Mouse (Mus musculus): ENCODE results near the gene Meox2. TPM values are rescaled to one million over a fixed set of nuclear protein-coding genes. Genes with fewer than 3 reads are reported as not detected.

Meox2 gene
- polyA plus RNA-seq, 1 experiment from 2014 or later, result 64.4 TPM

DNA sequence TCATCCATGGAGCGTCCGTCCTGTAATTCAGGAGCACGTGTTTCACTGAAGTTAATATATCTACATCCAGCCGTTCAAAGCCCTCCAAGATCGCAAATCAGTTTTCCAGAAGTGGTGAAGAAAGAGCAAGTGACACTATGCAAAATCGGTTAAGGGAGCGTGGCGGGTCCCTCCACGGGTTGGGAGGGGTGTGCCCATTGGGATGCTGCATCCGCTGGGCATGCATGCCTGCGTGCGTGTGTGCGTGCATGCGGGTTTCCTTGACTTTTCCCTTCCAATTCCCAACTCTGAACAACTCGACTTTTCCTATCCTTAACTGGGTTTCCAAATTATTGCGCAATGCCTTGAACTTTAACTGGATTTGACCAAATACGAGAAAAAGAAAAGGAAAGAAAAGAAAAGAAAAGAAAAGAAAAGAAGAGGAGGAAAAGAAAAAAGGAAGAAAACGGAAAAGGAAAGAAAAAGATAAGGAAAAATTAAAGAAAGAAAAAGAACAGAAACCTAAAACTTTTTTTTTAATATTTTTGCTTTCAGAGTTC lies 1.2 kb downstream of the Meox2 start:
- Histone ChIP-seq H3K9ac (ENCODE audit: low read length) (peak overlapping the region; percentile 77), H3K9me3 (ENCODE audit: control insufficient read depth, low read length) (no peaks in the 10 kb centered on the region), H3K27ac (replicated peaks; ENCODE audit: low read depth, low read length) (peak overlapping the region; percentile 81), H3K4me2 (ENCODE audit: low read depth, severe bottlenecking) (peak overlapping the region; percentile 60), H3K4me3 (ENCODE audit: low read depth, low read length) (peak overlapping the region; percentile 57), H3K27me3 (ENCODE audit: control insufficient read depth, insufficient read depth, low read length) (no peaks in the 10 kb centered on the region), H3K4me1 (ENCODE audit: control insufficient read depth, insufficient read depth, low read length) (peaks cover 13% of the 10 kb centered on the region), H3K36me3 (ENCODE audit: control insufficient read depth, insufficient read depth, low read length) (no peaks in the 10 kb centered on the region)
- WGBS, result 4% methylated on average over 18 of the region's 18 CpGs
- DNase-seq (ENCODE audit: low spot score) (peak; percentile 60), ATAC-seq (ENCODE audit: insufficient number of reproducible peaks, low FRiP score, low TSS enrichment, low read depth) (no peak)

DNA sequence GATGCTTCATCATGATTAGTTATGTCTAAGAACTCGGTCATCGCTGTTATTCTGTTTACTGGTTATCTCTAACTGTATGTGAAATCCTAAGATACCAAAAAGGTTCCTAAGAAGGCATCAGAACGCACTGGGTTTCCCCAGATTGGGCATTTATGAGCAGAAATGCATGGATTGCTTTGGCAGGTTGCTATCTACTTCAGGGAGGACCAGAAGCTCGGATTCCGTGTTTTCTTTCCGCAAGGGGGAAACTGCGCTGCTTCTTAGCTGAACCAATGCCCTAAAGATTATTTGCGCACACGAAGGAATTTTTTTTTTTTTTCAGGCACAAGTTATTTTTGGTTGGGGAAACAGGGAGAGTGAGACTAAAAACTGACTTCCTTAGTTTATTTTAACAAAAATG lies 2.6 kb downstream of the Meox2 start:
- Histone ChIP-seq H3K27me3 (ENCODE audit: control insufficient read depth, insufficient read depth, low read length) (no peaks in the 10 kb centered on the region), H3K4me2 (ENCODE audit: low read depth, severe bottlenecking) (peak overlapping the region; percentile 32; the same call in 1 of the 2 replicates), H3K36me3 (ENCODE audit: control insufficient read depth, insufficient read depth, low read length) (no peaks in the 10 kb centered on the region), H3K4me3 (ENCODE audit: low read depth, low read length) (peak overlapping the region; percentile 37), H3K9ac (ENCODE audit: low read length) (peak overlapping the region; percentile 31), H3K4me1 (ENCODE audit: control insufficient read depth, insufficient read depth, low read length) (peaks cover 13% of the 10 kb centered on the region), H3K27ac (replicated peaks; ENCODE audit: low read depth, low read length) (peak overlapping the region; percentile 36; the same call in 1 of the 2 replicates), H3K9me3 (ENCODE audit: control insufficient read depth, low read length) (no peaks in the 10 kb centered on the region)
- WGBS, result 49% methylated on average over 9 of the region's 9 CpGs
- peak; percentile 32 for DNase-seq (ENCODE audit: low spot score)
- no peak for ATAC-seq (ENCODE audit: insufficient number of reproducible peaks, low FRiP score, low TSS enrichment, low read depth)

DNA sequence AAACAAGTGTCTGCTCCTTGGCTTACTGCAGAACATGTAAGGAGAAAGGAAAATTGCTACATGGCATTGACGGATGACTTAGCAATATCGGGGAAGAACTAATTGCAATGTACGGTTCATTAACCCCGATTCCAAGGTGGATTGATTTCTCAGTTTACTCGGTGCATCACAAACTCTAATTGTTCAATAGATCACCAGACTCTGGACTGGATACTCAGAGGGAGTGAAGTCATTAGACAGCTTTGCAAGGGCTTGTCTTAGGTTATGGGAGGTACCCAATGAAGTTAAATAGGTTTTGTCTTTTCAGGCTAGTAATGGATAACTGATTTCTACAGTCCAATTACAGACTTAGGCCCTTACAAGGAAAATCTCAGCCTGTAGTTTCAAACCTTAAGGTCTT lies 10.9 kb downstream of the Meox2 start:
- no peak overlapping the region for H3K4me3 ChIP-seq (ENCODE audit: low read depth, low read length)
- no peaks in the 10 kb centered on the region for H3K36me3 ChIP-seq (ENCODE audit: control insufficient read depth, insufficient read depth, low read length)
- no peak for ATAC-seq (ENCODE audit: insufficient number of reproducible peaks, low FRiP score, low TSS enrichment, low read depth)
- no peaks in the 10 kb centered on the region for H3K4me1 ChIP-seq (ENCODE audit: control insufficient read depth, insufficient read depth, low read length)
- H3K27ac ChIP-seq (replicated peaks; ENCODE audit: low read depth, low read length), result no peak overlapping the region
- no peak overlapping the region for H3K4me2 ChIP-seq (ENCODE audit: low read depth, severe bottlenecking)
- no peaks in the 10 kb centered on the region for H3K9me3 ChIP-seq (ENCODE audit: control insufficient read depth, low read length)
- no peak for DNase-seq (ENCODE audit: low spot score)
- 57% methylated on average over 5 of the region's 5 CpGs for WGBS
- H3K27me3 ChIP-seq (ENCODE audit: control insufficient read depth, insufficient read depth, low read length), result no peaks in the 10 kb centered on the region
- no peak overlapping the region for H3K9ac ChIP-seq (ENCODE audit: low read length)

DNA sequence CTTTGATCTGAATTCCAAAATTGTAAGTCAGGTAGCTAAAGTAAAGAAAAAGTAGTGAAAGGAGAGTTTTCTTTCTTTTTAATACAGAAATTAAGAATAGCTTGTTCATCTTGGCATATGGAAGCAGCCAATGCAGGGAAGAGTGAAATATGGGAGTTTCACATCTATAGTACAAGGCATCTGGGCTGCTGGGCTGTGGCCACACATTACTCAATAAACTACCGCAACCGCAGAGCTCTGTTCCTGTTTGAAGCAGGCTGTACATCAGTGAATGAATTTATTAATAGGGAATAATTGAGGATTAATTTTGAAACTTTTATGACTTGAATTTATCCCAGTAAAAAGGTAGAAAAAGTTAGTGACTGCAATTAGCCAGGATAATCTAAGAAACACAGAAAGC lies 15.4 kb downstream of the Meox2 start:
- ATAC-seq (ENCODE audit: insufficient number of reproducible peaks, low FRiP score, low TSS enrichment, low read depth) (no peak), DNase-seq (ENCODE audit: low spot score) (no peak)
- Histone ChIP-seq H3K27ac (replicated peaks; ENCODE audit: low read depth, low read length) (no peak overlapping the region), H3K4me3 (ENCODE audit: low read depth, low read length) (no peak overlapping the region), H3K27me3 (ENCODE audit: control insufficient read depth, insufficient read depth, low read length) (no peaks in the 10 kb centered on the region), H3K4me2 (ENCODE audit: low read depth, severe bottlenecking) (no peak overlapping the region), H3K9ac (ENCODE audit: low read length) (no peak overlapping the region), H3K4me1 (ENCODE audit: control insufficient read depth, insufficient read depth, low read length) (no peaks in the 10 kb centered on the region), H3K9me3 (ENCODE audit: control insufficient read depth, low read length) (no peaks in the 10 kb centered on the region), H3K36me3 (ENCODE audit: control insufficient read depth, insufficient read depth, low read length) (no peaks in the 10 kb centered on the region)
- 52% methylated on average over 2 of the region's 2 CpGs for WGBS

DNA sequence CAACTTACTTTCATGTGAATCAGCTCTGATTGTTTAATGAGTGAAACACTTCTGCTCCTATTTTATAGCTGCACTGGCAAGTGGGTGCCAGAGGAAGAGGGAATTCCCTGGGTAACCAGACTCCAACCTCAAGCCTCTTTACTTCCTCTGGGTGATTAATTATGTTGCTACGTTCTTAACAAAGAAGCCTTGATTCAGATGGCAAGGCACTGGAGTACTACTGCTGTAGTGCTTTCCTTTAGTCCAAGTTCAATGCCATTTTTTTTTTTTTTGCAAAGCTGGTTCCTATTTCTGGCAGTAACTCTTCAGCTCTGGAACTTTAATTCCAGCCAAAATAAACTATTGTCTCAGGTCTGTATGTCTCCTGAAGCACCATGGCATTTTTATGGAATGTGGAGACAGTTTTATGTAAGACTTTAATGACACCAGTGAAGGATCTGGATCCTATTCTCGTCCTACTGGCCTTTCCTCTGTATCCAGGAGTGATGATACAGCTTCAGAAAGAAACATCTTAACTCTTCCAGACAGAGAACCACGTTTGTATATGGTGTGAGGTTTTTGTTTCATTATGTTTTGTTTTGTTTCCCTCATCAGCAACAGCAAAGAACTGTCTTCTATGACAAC lies 33.9 kb downstream of the Meox2 start:
- Histone ChIP-seq H3K4me1 (ENCODE audit: control insufficient read depth, insufficient read depth, low read length) (0 out of 2 replicates have a peak, but pooled peaks cover 2% of the 10 kb centered on the region), H3K27ac (replicated peaks; ENCODE audit: low read depth, low read length) (no peak overlapping the region), H3K36me3 (ENCODE audit: control insufficient read depth, insufficient read depth, low read length) (no peaks in the 10 kb centered on the region), H3K9ac (ENCODE audit: low read length) (no peak overlapping the region), H3K27me3 (ENCODE audit: control insufficient read depth, insufficient read depth, low read length) (no peaks in the 10 kb centered on the region), H3K4me2 (ENCODE audit: low read depth, severe bottlenecking) (no peak overlapping the region), H3K9me3 (ENCODE audit: control insufficient read depth, low read length) (no peaks in the 10 kb centered on the region), H3K4me3 (ENCODE audit: low read depth, low read length) (no peak overlapping the region)
- ATAC-seq (ENCODE audit: insufficient number of reproducible peaks, low FRiP score, low TSS enrichment, low read depth), result no peak
- WGBS, result 20% methylated on average over 3 of the region's 3 CpGs
- DNase-seq (ENCODE audit: low spot score), result no peak

DNA sequence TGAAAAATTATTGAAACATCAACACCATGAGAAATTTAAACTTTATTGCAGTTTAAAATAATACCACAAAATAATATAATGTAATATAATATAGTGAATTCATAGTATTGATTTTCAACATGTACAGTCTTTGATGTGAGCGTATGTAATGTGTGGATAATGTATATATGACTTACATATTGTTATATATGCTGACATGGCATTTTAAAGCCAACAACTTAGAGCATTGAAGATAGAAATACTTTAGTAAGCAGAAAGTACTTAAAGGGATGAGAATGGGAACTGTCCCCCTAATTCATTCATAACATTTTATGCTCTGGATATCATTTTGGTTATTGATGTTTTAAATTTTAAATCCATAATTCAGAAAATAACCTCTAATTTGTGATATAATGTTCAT lies 35.5 kb downstream of the Meox2 start:
- H3K4me3 ChIP-seq (ENCODE audit: low read depth, low read length), result no peak overlapping the region
- H3K4me1 ChIP-seq (ENCODE audit: control insufficient read depth, insufficient read depth, low read length), result 0 out of 2 replicates have a peak, but pooled peaks cover 2% of the 10 kb centered on the region
- H3K27ac ChIP-seq (replicated peaks; ENCODE audit: low read depth, low read length), result no peak overlapping the region
- DNase-seq (ENCODE audit: low spot score), result no peak
- no peaks in the 10 kb centered on the region for H3K36me3 ChIP-seq (ENCODE audit: control insufficient read depth, insufficient read depth, low read length)
- H3K9ac ChIP-seq (ENCODE audit: low read length), result no peak overlapping the region
- no peaks in the 10 kb centered on the region for H3K27me3 ChIP-seq (ENCODE audit: control insufficient read depth, insufficient read depth, low read length)
- 95% methylated on average over 1 of the region's 1 CpGs for WGBS
- H3K9me3 ChIP-seq (ENCODE audit: control insufficient read depth, low read length), result no peaks in the 10 kb centered on the region
- H3K4me2 ChIP-seq (ENCODE audit: low read depth, severe bottlenecking), result no peak overlapping the region
- no peak for ATAC-seq (ENCODE audit: insufficient number of reproducible peaks, low FRiP score, low TSS enrichment, low read depth)

DNA sequence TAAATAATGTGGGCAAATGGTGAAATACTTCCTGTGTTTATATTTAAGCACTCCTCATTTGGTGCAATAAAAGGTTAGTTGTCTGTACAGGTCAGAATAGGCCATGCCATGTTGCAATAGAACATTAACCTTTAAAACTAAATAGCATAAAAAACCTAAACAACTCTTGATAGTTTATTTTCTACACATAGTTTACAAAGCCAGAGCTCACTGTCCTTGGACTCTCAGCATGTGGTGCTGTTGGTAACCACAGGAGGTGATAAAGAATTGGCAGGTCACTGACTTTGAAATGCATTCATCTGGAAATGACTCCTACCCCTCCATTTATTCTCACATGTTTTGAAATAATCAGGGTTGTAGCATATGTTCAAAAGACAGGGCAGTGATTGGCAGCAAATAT lies 59.4 kb downstream of the Meox2 start:
- H3K9me3 ChIP-seq (ENCODE audit: control insufficient read depth, low read length), result no peaks in the 10 kb centered on the region

DNA sequence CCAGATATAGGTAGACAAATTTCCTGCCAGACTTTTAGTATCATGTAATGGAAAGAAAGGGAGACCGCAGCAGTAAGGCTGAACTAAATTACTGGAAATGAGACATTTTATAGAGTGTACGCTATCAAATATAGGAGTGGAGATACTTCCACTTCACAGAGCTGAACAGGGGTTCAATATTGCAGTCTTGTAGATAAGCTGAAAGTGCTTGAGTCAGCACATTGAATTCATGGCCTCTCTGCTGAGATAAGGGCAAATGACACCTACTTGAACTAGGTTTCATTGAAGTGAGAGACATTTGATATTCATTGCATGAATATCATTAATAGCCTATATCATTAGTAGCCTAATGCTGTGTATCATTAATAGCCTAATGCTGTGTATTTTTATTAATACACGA lies 65.0 kb downstream of the Meox2 start:
- ATAC-seq (ENCODE audit: insufficient number of reproducible peaks, low FRiP score, low TSS enrichment, low read depth), result no peak
- Histone ChIP-seq H3K9ac (ENCODE audit: low read length) (no peak overlapping the region), H3K9me3 (ENCODE audit: control insufficient read depth, low read length) (no peaks in the 10 kb centered on the region), H3K4me2 (ENCODE audit: low read depth, severe bottlenecking) (no peak overlapping the region), H3K27ac (replicated peaks; ENCODE audit: low read depth, low read length) (no peak overlapping the region), H3K4me1 (ENCODE audit: control insufficient read depth, insufficient read depth, low read length) (no peaks in the 10 kb centered on the region), H3K36me3 (ENCODE audit: control insufficient read depth, insufficient read depth, low read length) (no peaks in the 10 kb centered on the region), H3K4me3 (ENCODE audit: low read depth, low read length) (no peak overlapping the region), H3K27me3 (ENCODE audit: control insufficient read depth, insufficient read depth, low read length) (no peaks in the 10 kb centered on the region)
- no peak for DNase-seq (ENCODE audit: low spot score)
- WGBS, result 98% methylated on average over 3 of the region's 3 CpGs

More for the DNA sequence above, 59.4 kb downstream of the Meox2 start:
- no peak for ATAC-seq (ENCODE audit: insufficient number of reproducible peaks, low FRiP score, low TSS enrichment, low read depth)
- no peaks in the 10 kb centered on the region for H3K36me3 ChIP-seq (ENCODE audit: control insufficient read depth, insufficient read depth, low read length)
- no peaks in the 10 kb centered on the region for H3K27me3 ChIP-seq (ENCODE audit: control insufficient read depth, insufficient read depth, low read length)
- H3K4me2 ChIP-seq (ENCODE audit: low read depth, severe bottlenecking), result no peak overlapping the region
- H3K4me3 ChIP-seq (ENCODE audit: low read depth, low read length), result no peak overlapping the region
- H3K27ac ChIP-seq (replicated peaks; ENCODE audit: low read depth, low read length), result no peak overlapping the region
- DNase-seq (ENCODE audit: low spot score), result no peak
- no peak overlapping the region for H3K9ac ChIP-seq (ENCODE audit: low read length)
- no peaks in the 10 kb centered on the region for H3K4me1 ChIP-seq (ENCODE audit: control insufficient read depth, insufficient read depth, low read length)

DNA sequence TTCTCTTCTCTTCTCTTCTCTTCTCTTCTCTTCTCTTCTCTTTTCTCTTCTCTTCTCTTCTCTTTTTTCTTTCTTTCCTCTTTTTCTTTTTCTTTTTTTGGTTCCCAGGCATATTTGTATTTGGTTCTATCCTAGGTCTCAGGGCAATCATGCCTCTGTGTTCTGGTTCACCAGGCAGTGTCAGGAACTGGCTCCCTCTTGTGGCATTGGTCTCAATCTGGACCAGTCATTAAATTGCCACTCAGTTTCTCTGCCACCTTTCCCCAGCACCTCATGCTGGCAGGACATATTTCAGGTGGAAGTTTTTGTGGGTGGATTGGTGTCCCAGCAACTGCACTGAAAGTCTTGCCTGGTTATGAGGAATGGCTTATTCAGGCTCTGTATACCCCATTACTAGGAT lies 75.3 kb downstream of the Meox2 start:
- no peaks in the 10 kb centered on the region for H3K27me3 ChIP-seq (ENCODE audit: control insufficient read depth, insufficient read depth, low read length)
- peak; percentile 57 for DNase-seq (ENCODE audit: low spot score)

More for the DNA sequence above, 75.3 kb downstream of the Meox2 start:
- ATAC-seq (ENCODE audit: insufficient number of reproducible peaks, low FRiP score, low TSS enrichment, low read depth), result no peak
- Histone ChIP-seq H3K4me3 (ENCODE audit: low read depth, low read length) (no peak overlapping the region), H3K9me3 (ENCODE audit: control insufficient read depth, low read length) (no peaks in the 10 kb centered on the region), H3K4me1 (ENCODE audit: control insufficient read depth, insufficient read depth, low read length) (no peaks in the 10 kb centered on the region), H3K27ac (replicated peaks; ENCODE audit: low read depth, low read length) (no peak overlapping the region), H3K9ac (ENCODE audit: low read length) (no peak overlapping the region), H3K36me3 (ENCODE audit: control insufficient read depth, insufficient read depth, low read length) (no peaks in the 10 kb centered on the region), H3K4me2 (ENCODE audit: low read depth, severe bottlenecking) (no peak overlapping the region)

Measured in limb, embryonic 11.5 days (tissue).